Mouse (Mus musculus) cerebellum, postnatal 25 days (tissue): ENCODE measurements around the gene Rinl.

Experiments
- DNase-seq, 2 experiments: peaks; one replicate each; pipeline ENCODE4 v3.0.0; 2021; ENCODE audit warnings: mixed read lengths in 2 of 2

Rinl gene

DNA sequence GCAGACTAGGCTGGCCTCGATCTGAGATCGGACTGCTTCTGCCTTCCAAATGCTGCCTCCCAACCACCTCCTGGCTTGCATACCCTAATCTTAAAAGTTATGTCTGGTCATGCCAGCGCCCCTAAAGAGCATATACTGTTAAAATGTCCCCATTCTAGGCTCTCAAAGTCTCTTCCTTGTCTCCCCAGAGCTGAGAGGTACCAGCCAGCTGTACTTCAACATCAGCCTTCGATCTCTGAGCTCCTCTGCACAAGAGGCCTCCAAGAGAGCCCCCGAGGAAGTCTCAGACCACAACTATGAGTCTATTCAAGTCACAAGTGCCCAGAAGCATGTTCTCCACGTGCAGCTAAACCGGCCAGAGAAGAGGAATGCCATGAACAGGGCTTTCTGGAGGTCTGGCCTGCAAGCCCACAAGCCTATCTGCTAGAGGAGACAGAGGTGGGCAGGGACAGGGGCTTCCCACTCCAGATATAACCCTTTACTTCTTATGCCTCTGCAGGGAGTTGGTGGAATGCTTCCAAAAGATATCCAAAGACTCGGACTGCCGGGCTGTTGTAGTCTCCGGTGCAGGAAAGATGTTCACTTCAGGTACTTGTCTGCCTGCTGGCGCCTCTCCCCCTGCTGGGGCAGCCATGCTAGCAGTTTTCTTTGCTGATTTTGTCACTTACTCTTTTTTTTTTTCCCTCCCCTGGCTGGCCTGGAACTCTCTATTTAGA is 37.1 kb downstream of the Rinl start:
- peak in 1 of 2 experiments; percentile 37 for DNase-seq

DNA sequence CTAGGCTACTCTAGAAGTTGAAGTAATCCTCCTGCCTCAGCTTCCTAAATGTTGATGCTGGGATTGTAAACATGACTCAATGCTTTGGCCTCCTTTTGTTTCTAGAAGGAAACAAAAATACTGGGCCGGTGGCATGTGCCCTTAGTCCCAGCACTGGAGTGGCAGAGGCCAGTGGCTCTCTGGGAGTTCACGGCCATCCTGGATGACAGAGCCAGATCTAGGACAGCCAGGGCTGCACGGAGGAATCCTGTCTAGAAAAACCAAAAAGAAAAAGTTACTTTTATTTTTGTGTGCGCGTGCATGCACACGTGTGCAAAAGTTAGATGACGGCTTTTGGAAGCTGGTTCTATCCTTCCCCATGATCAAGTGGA is 37.6 kb downstream of the Rinl start:
- no peak for DNase-seq

DNA sequence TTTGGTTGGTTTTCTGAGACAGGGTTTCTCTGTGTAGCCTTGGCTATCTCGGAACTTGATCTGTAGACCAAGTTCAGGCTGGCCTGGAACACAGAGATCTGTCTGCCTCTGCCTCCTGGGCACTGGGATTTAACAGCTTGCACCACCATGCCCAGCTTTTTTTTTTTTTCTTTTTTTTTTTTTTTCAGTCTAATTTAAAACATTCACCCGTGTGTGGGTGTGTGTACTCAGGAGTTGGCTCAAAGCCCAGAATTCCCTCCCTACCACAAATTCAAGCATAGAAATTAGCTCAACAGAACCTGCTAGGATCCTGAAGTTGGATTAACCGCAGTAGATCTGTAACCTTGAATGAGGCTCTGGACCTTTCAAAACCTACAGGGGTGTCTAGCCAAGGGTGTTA is 38.6 kb downstream of the Rinl start:
- peak in 1 of 2 experiments; percentile 58 for DNase-seq

DNA sequence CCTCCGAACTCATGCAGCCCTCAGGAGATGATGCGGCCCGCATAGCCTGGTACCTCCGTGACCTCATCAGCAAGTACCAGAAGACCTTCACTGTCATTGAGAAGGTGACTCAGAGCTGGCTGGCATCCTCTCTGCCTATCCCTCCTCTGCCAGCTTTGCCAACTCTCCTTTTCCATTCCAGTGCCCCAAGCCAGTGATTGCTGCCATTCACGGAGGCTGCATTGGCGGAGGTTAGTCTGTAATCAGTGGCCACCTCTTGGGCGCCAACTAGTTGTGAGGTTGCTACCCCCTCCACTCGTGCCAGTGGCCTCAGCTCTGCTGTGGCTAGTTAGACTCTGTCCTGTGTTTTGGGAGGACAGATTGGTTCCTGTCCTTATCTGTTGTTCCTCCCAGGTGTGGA is 41.1 kb downstream of the Rinl start:
- no peak for DNase-seq

DNA sequence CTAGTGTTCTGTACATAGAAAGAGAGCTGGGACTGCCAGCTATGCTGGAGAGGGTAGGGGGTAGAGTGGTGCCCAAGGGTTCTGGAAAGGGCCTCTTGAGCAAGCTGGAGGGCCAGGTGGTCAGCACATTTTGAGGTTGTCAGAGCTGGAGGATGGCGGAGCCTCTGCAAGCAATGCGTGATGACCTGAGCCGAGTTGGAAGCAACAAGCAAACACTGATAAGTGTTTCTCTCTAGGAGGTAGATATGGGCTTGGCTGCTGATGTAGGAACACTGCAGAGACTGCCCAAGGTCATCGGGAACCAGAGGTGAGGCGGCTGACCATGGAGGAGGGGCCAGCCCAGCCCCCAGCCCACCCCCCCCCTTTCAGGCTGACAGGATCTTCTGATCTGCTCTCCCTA is 42.2 kb downstream of the Rinl start:
- DNase-seq: no peak

DNA sequence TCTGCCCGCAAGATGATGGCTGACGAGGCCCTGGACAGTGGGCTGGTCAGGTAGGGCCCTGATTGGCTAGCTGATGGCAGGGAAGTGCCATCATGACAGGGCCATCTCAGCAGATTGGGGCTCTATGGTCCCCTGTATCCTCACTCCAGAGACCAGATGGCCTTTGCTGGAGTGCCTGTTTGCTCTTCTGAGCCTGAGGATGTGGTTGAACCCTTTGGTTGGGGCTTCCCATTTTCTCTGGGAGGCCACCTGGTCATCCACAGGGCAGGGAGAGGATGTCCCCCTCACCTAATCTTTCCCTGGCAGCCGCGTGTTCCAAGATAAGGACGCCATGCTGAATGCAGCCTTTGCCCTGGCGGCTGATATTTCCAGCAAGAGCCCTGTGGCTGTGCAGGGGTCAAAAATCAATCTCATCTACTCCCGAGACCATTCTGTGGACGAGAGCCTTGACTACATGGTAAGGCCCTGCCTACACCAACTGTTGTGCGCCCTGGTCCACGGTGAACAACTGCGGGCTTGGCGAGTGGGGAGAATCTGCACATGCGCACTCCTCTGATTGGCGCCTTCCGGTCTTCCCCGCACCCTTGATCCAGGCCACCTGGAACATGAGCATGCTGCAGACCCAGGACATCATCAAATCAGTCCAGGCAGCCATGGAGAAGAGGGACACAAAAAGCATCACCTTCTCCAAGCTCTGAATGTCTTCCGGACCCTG is 42.8 kb downstream of the Rinl start:
- DNase-seq: no peak

DNA sequence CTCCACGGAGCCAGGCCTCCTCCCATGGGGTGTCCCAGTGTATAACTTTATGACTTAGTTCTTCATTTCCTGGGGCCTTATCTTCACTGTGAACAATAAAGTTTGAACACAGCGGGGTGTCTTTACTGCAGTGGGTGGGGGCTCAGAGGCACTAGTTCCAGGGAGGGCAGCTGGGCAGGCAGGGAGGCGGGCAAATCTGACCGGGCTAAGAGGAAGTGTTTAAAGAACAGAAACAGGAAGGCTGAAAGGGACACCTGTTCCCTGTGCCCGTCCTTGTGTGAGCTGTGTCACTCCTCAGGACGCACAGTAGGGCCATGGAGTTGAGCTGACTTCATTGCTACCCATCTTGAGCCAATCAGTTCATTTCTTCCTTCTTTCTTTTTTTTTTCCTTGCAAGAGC is 43.4 kb downstream of the Rinl start:
- DNase-seq: no peak

DNA sequence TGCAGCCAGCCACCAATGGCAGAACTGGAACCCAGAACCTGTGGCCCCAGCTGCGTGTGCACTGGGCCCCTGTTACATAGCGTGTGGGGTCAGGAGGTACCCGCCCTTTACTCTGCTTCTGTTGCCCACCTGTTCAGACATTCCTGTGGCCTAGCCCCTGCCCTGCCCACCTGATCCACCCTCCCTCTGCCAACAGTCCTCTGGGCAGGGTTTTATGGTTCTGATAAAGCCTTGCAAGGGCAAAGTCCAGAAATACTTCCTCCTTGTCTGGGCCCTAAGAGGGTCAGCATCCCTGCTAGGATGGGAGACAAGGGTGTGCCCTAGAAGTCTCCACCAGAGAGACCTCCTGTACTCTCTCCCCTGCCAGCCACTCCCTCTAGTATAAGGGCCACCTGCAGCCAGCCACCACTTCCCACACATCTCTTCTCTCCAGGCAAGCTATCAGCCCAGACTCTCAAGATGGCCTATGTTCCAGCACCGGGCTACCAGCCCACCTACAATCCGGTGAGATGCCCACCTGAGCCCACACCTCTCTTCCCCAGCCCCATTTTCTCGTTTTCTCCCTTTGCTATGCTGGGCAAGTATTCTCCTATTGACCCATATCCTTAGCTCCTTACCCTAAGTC is 45.1 kb downstream of the Rinl start, which contains the start of gene Lgals4:
Lgals4 (plus strand) TSS at position 132 of the 625 bp plus-strand sequence.
- no peak for DNase-seq

DNA sequence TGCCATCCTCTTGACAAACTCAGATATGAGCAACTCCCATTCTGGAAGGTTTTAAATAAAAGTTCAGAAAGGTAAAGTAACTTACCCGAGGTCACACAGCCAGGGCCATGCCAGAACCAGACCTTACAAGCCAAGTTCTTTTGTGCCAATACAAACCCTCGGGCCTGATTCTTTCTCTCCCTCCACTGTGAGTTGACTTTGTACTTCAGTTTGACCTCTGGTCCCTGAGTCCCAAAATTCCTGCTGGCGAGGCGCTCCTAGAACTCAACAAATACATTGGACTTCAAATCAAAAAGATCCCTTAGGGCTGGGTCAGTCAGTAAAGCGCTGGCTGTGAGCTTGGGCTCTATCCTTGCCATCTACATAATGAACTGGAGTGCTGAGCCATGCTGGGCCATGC is 48.2 kb downstream of the Rinl start:
- DNase-seq: no peak

DNA sequence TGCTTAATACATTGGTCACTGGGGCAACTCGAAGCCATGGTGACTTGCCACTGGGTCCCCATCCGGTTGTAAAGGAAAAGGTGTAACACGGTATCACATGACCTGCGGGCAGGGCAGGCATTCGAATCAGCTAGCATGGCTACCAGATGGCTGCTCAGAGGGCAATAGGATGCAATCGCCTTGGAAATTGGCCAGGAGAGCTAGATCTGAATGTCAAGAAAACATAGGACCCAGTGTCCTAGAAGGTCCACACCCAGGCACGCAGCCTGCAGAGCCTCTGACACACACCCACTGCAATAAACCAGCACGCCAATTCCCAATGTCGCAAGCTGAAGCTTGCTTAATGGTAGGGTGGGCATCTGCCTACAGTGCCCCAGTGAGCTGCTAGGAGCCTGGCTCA is 49.6 kb downstream of the Rinl start:
- peak in 1 of 2 experiments; percentile 27 for DNase-seq

DNA sequence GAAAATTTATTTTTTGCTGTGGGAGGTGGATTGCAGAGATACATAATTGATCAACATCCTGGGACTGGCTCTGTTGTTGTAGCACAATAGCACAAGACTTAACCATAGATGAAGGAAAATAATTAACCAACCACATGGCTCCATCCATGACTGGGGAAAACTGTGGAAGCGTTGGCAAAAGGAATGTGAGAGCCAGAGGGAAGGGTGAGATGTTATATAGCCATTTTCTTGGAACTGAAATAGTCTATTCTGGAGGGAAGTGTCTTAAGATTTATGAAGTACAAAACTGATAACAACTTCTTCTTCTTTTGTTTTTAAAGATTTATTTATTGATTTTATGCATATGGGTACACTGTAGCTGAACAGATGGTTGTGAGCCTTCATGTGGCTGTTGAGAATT is 58.5 kb downstream of the Rinl start:
- no peak for DNase-seq
